Mouse (Mus musculus): ENCODE results near the gene Pomgnt1.

DNA sequence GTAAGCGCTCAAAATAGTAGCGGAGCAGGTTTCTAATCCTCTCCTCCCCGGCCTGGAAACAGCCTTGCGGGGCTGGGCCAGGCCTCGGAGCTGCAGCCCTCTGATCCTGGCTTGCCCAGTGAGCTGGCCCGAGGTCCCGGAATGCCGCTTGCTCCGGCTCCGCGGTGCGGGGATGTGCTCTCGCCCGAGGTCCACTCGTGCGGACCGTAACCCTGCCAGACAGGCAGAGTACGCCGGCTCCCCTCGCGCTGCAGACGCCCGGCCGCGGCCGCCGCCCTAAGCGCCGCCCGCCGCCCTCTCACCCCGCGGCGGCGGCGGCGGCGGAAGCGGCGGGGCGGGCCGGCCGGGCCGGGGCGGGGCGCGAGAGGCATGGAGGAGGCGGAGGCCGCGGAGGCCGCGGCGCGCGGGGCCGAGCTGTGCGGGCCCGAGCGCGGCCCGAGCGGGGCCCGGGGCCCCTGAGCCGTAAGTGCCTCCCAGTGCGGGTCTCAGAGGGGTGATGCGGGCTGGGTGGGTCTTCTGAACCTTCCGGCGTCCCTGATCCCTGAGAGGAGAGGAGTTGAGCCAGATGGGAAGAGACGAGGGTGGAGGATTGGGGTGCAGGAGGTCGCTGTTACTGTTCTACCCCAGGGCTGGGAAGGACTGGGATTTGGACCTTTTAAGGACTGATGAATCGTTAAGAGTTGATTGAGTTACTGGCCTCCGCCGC lies 26.7 kb downstream of the Pomgnt1 start:
- TF ChIP-seq CTCF (IDR thresholded peaks at IDR 0.05; ENCODE audit: low read depth, low read length) (no peak), TAL1 (conservative IDR thresholded peaks at IDR 0.05; ENCODE audit: low read depth, low read length) (no peak), POLR2AphosphoS5 (IDR thresholded peaks at IDR 0.05; ENCODE audit: insufficient replicate concordance, low read depth, low read length) (no peak), GATA1 (IDR thresholded peaks at IDR 0.05; ENCODE audit: borderline replicate concordance, low read length) (no peak), GATA2 (IDR thresholded peaks at IDR 0.05; ENCODE audit: borderline replicate concordance, low read depth, low read length) (no peak)

Measured in G1E (cell line).